Mouse (Mus musculus): ENCODE results near the gene Riok2. TPM values are rescaled to one million over a fixed set of nuclear protein-coding genes. Genes with fewer than 3 reads are reported as not detected.
"Not testable (repeated sequence)": the region's sequence is repeated elsewhere in the genome, so short reads cannot be mapped to it uniquely, and the experiment has no call there.

Riok2 gene
- 33.0 and 33.5 TPM in 2 replicates for polyA plus RNA-seq (2016; fragmentation: Nextera tagmentation; extraction: Ambion mirVana)

DNA sequence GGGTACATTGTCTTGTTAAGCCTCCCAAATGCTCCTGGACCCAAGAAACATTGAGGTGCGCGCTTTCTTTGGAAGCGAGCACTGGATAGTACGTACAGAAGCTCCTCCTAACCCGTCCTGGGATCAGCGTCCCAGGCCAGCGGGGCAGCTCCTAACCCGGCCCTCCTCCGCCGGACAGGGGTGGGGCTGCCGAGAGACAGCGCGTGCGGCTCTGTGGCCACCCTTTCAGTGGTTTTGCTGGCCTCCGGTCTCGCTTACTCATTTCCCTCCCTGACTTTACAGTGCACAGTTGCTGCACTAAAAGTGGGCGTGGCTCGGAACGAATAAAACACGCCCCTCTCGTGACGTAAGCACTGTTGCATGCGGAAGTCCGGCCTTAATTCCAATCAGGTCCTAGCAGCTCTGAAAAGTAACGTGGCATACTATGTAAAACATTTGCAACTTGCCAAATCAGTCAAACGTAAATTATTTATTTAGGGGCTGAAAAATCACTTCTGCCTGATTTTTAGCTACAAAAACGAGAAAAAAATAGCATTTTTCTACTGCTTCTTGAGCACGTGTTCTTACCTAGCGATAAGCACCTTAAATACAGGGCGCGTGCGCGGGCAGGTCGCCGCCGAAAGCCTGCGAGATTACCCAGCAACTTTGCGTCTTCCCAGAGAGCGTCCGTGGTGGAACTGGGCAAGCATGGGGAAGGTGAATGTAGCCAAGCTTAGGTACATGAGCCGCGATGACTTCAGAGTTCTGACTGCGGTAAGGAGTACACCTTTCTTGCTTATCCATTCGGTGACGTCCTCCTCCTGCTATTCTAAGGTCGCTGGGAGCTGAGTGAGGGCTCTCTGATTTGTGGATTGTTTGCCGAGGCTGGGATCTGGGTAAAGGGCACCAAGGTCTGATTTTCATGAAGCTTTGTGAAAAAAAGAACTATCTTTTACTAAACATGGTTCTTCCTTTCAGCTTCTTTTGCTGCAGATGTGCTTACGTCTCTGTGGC lies at the start of gene Riok2:
Riok2 (plus strand) TSS at position 392 of the 993 bp plus-strand sequence.
- H3K4me3 ChIP-seq, result peak within 1 kb of the TSS; percentile 75
- H3K9ac ChIP-seq, result peak within 1 kb of the TSS; percentile 72
- H3K36me3 ChIP-seq, result peaks cover 12% of the 10 kb centered on the region; the same call in 1 of the 2 replicates
- H3K27me3 ChIP-seq, result no peaks in the 10 kb centered on the region
- peak within 1 kb of the TSS; percentile 89 for H3K27ac ChIP-seq
- peak; percentile 97 for ATAC-seq (ENCODE audit: insufficient number of reproducible peaks, insufficient read depth, low FRiP score, low TSS enrichment)
- WGBS, result under 1% methylated on average over 48 of the region's 48 CpGs
- H3K4me1 ChIP-seq, result peaks cover 15% of the 10 kb centered on the region
- H3K4me2 ChIP-seq (replicated peaks), result peak within 1 kb of the TSS; percentile 73
- H3K9me3 ChIP-seq, result no peaks in the 10 kb centered on the region

DNA sequence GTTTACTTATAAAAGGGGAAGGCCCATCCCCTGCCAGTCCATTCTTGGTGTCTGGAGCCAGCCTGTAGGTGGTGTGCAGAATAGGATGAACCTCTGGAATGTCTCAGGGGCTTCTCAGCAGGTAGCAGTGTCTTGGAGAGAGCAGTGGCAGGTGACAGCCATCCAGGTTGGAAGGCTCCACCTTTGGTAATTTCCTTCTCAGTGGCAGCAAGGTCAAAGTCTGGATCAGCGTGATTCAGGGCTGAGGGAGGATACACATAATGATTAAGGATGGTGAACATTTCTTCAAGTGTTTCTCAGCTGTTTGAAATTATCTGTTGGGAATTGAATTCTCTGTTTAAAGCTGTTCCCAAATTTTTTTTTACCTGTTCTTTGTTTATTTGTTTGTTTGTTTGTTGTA lies 48.1 kb upstream of the Riok2 start:
- not testable (repeated sequence) for H3K27me3 ChIP-seq; H3K4me2 ChIP-seq (replicated peaks); H3K4me1 ChIP-seq; H3K27ac ChIP-seq; H3K36me3 ChIP-seq; H3K9ac ChIP-seq; H3K4me3 ChIP-seq; ATAC-seq (ENCODE audit: insufficient number of reproducible peaks, insufficient read depth, low FRiP score, low TSS enrichment); H3K9me3 ChIP-seq
- 80% methylated on average over 1 of the region's 1 CpGs for WGBS

DNA sequence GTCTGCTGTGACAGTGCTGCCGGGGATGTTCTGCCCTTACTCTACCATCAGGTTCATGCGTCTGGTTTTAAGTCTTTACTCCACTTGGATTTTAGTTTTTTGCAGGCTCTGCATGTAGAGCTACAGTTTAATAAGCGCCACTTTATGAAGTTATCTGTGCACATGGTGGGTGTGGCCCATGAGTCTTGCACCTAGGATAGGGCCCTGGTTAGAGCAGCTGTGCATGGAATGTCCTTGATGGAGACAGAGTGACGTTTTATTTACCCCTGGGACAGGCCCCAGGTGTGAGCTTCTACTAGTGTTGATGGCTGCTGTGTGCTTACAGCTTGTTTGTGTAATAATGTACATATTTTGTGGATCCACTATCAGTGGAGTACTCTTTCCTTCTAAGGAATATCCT lies 47.5 kb upstream of the Riok2 start:
- ATAC-seq (ENCODE audit: insufficient number of reproducible peaks, insufficient read depth, low FRiP score, low TSS enrichment), result no peak
- Histone ChIP-seq H3K4me2 (replicated peaks) (no peak overlapping the region), H3K4me3 (no peak overlapping the region), H3K4me1 (no peaks in the 10 kb centered on the region), H3K9me3 (no peaks in the 10 kb centered on the region), H3K27ac (no peak overlapping the region), H3K9ac (no peak overlapping the region), H3K36me3 (0 out of 2 replicates have a peak, but pooled peaks cover 3% of the 10 kb centered on the region), H3K27me3 (no peaks in the 10 kb centered on the region)
- 84% methylated on average over 4 of the region's 4 CpGs for WGBS

- H3K4me2 ChIP-seq (replicated peaks), result peak overlapping the region; percentile 49
- peak overlapping the region; percentile 28 for H3K4me3 ChIP-seq
- 0 out of 2 replicates have a peak overlapping the region, but pooled peaks have one; percentile 24 for H3K9ac ChIP-seq
- H3K36me3 ChIP-seq, H3K9me3 ChIP-seq, H3K27me3 ChIP-seq, H3K4me1 ChIP-seq, H3K27ac ChIP-seq: not testable (repeated sequence)
- peak; percentile 56; the same call in 1 of the 2 replicates for ATAC-seq (ENCODE audit: insufficient number of reproducible peaks, insufficient read depth, low FRiP score, low TSS enrichment)
- 4% methylated on average over 35 of the region's 40 CpGs for WGBS
These were observed 28.5 kb upstream of the Riok2 start for GRCm38 (mm10) chr17:17345374-17346183.

- H3K27me3 ChIP-seq; H3K4me1 ChIP-seq; ATAC-seq (ENCODE audit: insufficient number of reproducible peaks, insufficient read depth, low FRiP score, low TSS enrichment); H3K36me3 ChIP-seq; H3K27ac ChIP-seq; H3K9me3 ChIP-seq: not testable (repeated sequence)
- H3K4me3 ChIP-seq, result peak overlapping the region; percentile 28
- 0 out of 2 replicates have a peak overlapping the region, but pooled peaks have one; percentile 24 for H3K9ac ChIP-seq
- peak overlapping the region; percentile 49 for H3K4me2 ChIP-seq (replicated peaks)
- WGBS, result 46% methylated on average over 4 of the region's 4 CpGs
These were observed 27.8 kb upstream of the Riok2 start for GRCm38 (mm10) chr17:17346281-17346680.

DNA sequence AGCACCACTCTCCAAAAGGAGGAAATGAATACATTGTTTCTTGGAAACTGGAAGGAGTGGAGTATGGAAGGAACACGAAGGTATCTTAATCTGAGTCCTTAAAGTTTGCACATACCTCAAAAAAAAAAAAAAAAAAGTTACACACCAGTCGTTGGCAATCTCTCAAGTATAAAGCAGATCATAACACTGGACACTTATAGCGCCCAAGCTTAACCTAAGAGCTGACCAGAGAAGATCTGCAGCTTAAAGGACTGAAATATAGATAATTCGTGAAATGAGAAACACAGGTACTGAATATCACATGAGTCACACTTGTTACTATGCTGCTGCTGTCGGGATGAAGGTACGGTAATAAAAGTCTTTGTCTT lies 575 bp upstream of the Riok2 start:
- 4% methylated on average over 6 of the region's 6 CpGs for WGBS
- Histone ChIP-seq H3K27me3 (no peaks in the 10 kb centered on the region), H3K4me2 (replicated peaks) (peak overlapping the region; percentile 73), H3K27ac (peak overlapping the region; percentile 89), H3K9ac (peak overlapping the region; percentile 65), H3K36me3 (peaks cover 12% of the 10 kb centered on the region; the same call in 1 of the 2 replicates), H3K4me1 (peaks cover 15% of the 10 kb centered on the region), H3K9me3 (no peaks in the 10 kb centered on the region), H3K4me3 (peak overlapping the region; percentile 75)
- ATAC-seq (ENCODE audit: insufficient number of reproducible peaks, insufficient read depth, low FRiP score, low TSS enrichment), result no peak

DNA sequence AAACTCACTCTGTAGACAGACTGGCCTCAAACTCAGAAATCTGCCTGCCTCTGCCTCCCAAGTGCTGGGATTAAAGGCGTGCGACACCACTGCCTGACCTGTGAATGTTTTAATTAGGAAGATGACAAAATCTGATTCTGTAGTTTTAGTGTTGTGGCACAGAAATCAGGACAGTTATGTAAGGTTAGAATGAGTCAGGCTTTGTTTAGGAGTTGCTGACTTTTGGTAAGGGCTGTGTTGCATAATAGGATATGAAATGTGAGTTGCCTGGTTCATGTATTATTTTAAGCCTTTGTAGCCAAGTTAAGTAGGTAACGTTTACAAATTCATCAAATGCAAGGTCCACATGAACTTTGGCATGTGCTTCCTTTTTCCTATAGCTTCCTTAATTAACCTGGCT lies 1.5 kb downstream of the Riok2 start:
- H3K9ac ChIP-seq, result peak overlapping the region; percentile 72; the same call in 1 of the 2 replicates
- H3K27me3 ChIP-seq, result no peaks in the 10 kb centered on the region
- H3K4me3 ChIP-seq, result peak overlapping the region; percentile 75
- H3K27ac ChIP-seq, result no peak overlapping the region
- 92% methylated on average over 3 of the region's 3 CpGs for WGBS
- H3K4me2 ChIP-seq (replicated peaks), result peak overlapping the region; percentile 73
- peaks cover 15% of the 10 kb centered on the region for H3K4me1 ChIP-seq
- peaks cover 17% of the 10 kb centered on the region; the same call in 1 of the 2 replicates for H3K36me3 ChIP-seq
- no peaks in the 10 kb centered on the region for H3K9me3 ChIP-seq
- no peak for ATAC-seq (ENCODE audit: insufficient number of reproducible peaks, insufficient read depth, low FRiP score, low TSS enrichment)

GRCm38 (mm10) chr17:17383703-17384102 lies 9.6 kb downstream of the Riok2 start:
- no peak for ATAC-seq (ENCODE audit: insufficient number of reproducible peaks, insufficient read depth, low FRiP score, low TSS enrichment)
- Histone ChIP-seq H3K27ac (no peak overlapping the region), H3K27me3 (no peaks in the 10 kb centered on the region), H3K4me3 (no peak overlapping the region), H3K9ac (no peak overlapping the region), H3K36me3 (peaks cover 63% of the 10 kb centered on the region), H3K4me1 (no peaks in the 10 kb centered on the region), H3K4me2 (replicated peaks) (no peak overlapping the region), H3K9me3 (no peaks in the 10 kb centered on the region)
- 92% methylated on average over 4 of the region's 4 CpGs for WGBS

GRCm38 (mm10) chr17:17384502-17384901 lies 10.4 kb downstream of the Riok2 start:
- H3K9me3 ChIP-seq, result no peaks in the 10 kb centered on the region
- no peak for ATAC-seq (ENCODE audit: insufficient number of reproducible peaks, insufficient read depth, low FRiP score, low TSS enrichment)
- H3K27ac ChIP-seq, result no peak overlapping the region
- peaks cover 70% of the 10 kb centered on the region for H3K36me3 ChIP-seq
- H3K4me3 ChIP-seq, result no peak overlapping the region
- no peak overlapping the region for H3K9ac ChIP-seq
- no peaks in the 10 kb centered on the region for H3K4me1 ChIP-seq
- H3K27me3 ChIP-seq, result no peaks in the 10 kb centered on the region
- WGBS, result 96% methylated on average over 3 of the region's 3 CpGs
- no peak overlapping the region for H3K4me2 ChIP-seq (replicated peaks)

DNA sequence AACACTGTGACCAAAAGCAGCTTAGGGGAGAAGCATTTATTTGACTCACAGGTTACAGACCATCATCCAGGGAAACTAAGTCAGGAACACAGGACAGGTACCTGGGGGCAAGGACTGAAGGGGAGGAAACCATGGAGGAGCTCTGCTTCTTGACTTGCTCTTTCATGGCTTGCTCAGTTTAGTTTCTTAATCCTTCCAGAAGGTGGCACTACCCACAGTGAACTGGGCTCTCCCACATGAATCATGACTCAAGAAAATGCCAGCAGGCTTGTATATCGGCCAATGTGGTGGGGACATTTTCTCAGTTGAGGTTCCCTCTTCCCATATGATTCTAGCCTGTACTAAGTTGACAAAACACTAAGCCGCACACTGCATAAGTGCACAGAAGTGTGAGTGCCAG lies 12.0 kb downstream of the Riok2 start:
- Histone ChIP-seq H3K36me3 (peaks cover 70% of the 10 kb centered on the region), H3K27ac (no peak overlapping the region), H3K4me3 (no peak overlapping the region), H3K4me1 (no peaks in the 10 kb centered on the region), H3K27me3 (no peaks in the 10 kb centered on the region), H3K4me2 (replicated peaks) (no peak overlapping the region), H3K9ac (no peak overlapping the region), H3K9me3 (no peaks in the 10 kb centered on the region)
- 93% methylated on average over 2 of the region's 2 CpGs for WGBS
- ATAC-seq (ENCODE audit: insufficient number of reproducible peaks, insufficient read depth, low FRiP score, low TSS enrichment), result no peak

DNA sequence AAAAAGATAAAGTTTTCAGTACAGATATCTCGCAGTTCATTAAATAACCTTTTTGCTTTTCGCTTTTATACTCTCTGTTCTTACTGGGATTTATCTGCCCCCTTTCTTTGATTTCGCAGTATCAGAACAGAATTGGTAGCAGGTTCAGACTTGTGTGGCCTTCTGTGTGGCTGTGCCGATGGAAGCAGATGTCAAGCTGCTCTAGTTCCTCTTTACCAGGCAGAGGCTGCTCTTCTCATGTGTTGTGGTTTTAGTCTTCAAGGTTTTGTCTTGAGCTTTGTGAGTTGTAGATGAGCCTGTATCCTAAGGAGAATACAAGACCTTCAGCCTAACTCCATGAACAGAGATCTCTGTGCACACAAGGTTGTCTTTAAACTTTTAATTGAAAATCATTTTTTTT lies 17.7 kb downstream of the Riok2 start:
- H3K36me3 ChIP-seq, result peaks cover 39% of the 10 kb centered on the region
- no peak overlapping the region for H3K4me2 ChIP-seq (replicated peaks)
- H3K27ac ChIP-seq, result no peak overlapping the region
- ATAC-seq (ENCODE audit: insufficient number of reproducible peaks, insufficient read depth, low FRiP score, low TSS enrichment), result no peak
- no peaks in the 10 kb centered on the region for H3K9me3 ChIP-seq
- H3K4me1 ChIP-seq, result no peaks in the 10 kb centered on the region
- WGBS, result 88% methylated on average over 4 of the region's 4 CpGs
- H3K27me3 ChIP-seq, result no peaks in the 10 kb centered on the region
- H3K4me3 ChIP-seq, result no peak overlapping the region
- no peak overlapping the region for H3K9ac ChIP-seq

Data from embryonic facial prominence, embryonic 12.5 days (tissue).